Mouse (Mus musculus): ENCODE results near the gene Gm49450.

Gene Gm49450

DNA sequence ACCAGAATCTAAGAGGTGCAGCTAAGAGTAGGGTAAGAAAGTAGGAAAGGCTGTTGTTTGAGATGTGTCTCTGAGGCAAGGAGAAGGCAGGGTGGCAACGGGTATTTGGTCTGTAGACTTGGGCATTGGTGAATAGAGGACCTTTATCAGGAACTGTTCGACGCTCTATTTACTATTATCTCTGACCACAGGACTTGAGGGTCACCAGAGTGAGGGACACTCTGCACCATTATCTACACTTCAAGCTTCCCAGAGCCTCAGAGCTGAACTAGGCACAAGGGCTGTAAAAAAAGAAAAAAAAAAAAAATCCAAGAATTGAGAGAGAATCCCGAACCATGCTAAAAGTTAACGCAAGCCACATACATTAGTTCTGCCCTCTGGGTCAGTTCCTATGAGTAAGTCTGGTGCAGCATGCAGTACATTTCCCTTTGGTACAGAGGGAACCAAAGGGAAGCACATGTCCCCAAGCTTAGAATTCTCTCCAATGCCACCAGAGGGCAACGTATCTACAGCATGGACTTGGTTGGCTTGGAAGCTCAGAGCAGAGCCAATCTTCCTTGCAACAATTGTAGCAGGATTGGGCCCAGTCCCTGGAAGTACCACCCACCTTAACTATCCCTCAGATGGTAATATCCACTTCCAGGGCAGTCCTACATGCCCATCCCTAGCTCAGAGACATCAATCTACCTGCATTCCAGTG, 61.3 kb downstream of the Gm49450 start:
- peak in 1 of 2 experiments; percentile 58 for DNase-seq (ENCODE audit: low spot score in 2 of 2)

DNA sequence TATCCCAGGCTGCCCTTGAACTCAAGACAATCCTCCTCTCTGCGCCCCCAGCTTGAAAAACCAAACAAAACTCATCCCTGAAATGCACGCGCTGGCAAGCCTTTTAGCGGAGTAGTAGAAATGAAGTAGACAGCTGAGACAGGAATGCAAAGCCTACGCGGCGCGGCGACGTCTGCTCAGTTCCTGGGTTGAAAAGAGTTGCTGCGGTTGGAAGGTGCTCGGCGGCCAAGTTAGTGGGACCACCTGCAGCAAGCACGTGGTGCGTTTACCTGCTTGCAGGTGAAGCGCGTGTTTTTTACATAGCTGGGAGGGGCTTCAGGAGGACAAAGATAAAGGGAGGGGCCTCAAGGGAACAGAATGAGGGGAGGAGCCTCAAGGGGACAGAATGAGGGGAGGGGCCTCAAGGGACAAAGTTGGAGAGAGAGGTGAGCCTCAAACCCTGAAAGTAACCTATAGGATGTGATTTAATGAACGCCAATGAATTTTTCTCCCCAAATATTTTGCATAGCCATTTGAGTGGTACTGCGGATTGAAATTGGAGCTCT, 62.1 kb downstream of the Gm49450 start:
- no peak for DNase-seq (ENCODE audit: low spot score in 2 of 2)

DNA sequence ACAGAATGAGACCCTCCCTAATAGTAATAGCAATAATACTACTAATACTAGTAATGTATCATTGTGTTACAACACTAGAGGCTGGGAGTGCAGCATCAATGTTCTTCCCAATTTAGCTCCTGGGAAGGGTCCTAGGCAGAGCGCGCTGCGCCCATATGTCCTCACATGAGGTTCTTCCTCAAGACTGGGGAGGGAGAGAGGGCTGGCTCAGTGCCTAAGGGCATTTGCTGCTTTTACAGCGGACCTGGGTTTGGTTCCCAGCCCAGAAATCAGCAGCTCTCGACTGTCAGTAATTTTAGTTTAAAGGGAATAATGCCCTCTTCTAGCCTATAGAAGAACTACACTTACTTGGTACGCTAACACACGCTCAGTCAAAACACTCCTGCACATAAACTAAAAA, 65.8 kb downstream of the Gm49450 start:
- no peak for DNase-seq (ENCODE audit: low spot score in 2 of 2)

DNA sequence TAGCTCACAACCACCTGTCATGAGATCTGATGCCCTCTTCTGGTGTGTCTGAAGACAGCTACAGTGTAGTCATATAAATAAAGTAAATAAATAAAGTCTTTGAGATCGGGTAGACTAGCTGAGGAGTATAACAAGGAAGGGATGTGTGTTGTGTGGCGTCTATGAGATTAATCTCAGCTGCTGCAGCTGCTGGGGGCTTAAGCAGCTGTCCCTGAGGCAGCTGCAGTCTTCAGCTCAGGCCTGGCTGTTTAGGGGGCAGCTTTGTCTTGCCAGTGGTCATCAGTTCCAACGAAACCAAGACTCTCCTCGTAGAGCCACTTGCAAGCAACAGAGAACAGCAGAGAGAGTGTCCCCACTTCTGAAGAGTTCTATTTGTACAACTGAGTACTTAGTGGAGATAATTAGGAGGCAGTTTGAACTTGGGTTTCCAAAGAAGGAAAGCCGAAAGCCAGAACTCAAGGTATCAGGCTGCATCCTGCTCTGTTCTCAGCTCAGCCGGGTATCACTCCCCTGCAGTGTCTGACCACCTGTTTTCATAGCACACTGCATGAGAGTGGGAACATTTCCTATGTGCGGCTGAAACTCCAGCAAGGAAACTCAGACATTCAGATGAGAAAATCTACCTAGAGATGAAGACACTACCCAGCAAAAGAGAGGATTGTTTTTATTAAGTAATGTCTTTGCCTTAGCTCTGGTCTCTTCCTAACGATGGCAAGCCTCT, 66.5 kb downstream of the Gm49450 start:
- DNase-seq (ENCODE audit: low spot score in 2 of 2) = no peak

DNA sequence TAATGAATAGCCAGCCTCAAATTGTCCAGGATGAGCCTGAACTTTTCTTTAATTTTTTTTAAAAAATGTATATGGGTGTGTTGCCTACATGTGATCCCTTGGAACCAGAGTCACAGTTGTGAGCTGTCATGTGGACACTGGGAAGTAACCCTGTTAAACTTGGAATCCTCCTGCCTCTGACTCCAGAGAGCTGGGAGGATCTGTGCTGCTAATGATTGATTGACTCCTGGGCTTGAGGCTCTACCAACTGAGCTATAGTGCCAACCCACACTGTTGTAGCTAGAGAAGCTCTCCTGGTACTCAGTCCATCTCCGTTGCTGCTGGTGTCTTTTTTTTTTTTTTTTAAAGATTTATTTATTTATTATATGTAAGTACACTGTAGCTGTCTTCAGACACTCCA, 69.2 kb downstream of the Gm49450 start:
- no peak for DNase-seq (ENCODE audit: low spot score in 2 of 2)

DNA sequence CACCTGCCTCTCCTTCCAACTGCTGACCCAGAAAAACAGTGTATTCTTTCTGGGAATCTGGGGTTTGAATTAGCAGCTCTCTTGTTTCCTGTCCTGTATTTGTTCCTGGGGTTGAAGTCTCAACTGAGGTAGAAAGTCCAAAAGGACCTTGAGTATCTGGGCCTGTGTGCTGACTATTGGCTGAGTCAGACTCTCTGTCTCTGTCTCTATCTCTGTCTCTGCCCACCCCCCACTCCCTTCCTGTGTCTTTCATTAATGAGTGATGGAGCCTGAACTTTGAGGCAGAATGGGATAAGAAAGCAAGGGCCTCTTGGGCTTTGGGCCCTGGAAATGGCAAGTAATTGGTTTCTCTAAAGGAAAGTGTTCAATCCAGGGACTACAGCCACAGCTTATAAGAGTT, 69.7 kb downstream of the Gm49450 start:
- DNase-seq (ENCODE audit: low spot score in 2 of 2) = no peak

Data from frontal cortex, postnatal 10 days (tissue).